Mouse (Mus musculus) WW6 (cell line): ENCODE measurements around the gene AU022252.

Source experiments
- DNase-seq: peaks from one replicate; pipeline ENCODE4 v3.0.0-alpha.2; 2013; ENCODE audit warnings: low read depth, low spot score

AU022252 gene

GRCm38 (mm10) chr4:119189392-119189791 is 43.1 kb downstream of the AU022252 start:
- DNase-seq = no peak

- no peak for DNase-seq
Measured at GRCm38 (mm10) chr4:119188060-119188785, 44.3 kb downstream of the AU022252 start.

GRCm38 (mm10) chr4:119185771-119186170 is 46.7 kb downstream of the AU022252 start:
- DNase-seq = no peak

- no peak for DNase-seq
Measured at GRCm38 (mm10) chr4:119183525-119183924, 49.0 kb downstream of the AU022252 start.

- DNase-seq = no peak
Measured at GRCm38 (mm10) chr4:119181456-119181855, 51.1 kb downstream of the AU022252 start.

GRCm38 (mm10) chr4:119180133-119180707 is 52.3 kb downstream of the AU022252 start:
- no peak for DNase-seq

GRCm38 (mm10) chr4:119178331-119178730 is 54.2 kb downstream of the AU022252 start:
- DNase-seq = no peak

GRCm38 (mm10) chr4:119177702-119178101 is 54.8 kb downstream of the AU022252 start:
- DNase-seq = no peak

- peak; percentile 81 for DNase-seq
Measured at GRCm38 (mm10) chr4:119173851-119174453, 58.6 kb downstream of the AU022252 start, which contains the start of gene Zfp691. TSS of gene Zfp691 (minus strand) at chr4:119174195.

GRCm38 (mm10) chr4:119172919-119173650 is 59.4 kb downstream of the AU022252 start:
- no peak for DNase-seq

GRCm38 (mm10) chr4:119167663-119168062 is 64.8 kb downstream of the AU022252 start:
- DNase-seq = peak; percentile 38

- no peak for DNase-seq
Measured at GRCm38 (mm10) chr4:119167068-119167467, 65.4 kb downstream of the AU022252 start.

GRCm38 (mm10) chr4:119165916-119166315 is 66.6 kb downstream of the AU022252 start:
- no peak for DNase-seq

GRCm38 (mm10) chr4:119162990-119163389 is 69.5 kb downstream of the AU022252 start:
- no peak for DNase-seq

- no peak for DNase-seq
Measured at GRCm38 (mm10) chr4:119161358-119161757, 71.2 kb downstream of the AU022252 start.

GRCm38 (mm10) chr4:119157891-119158290 is 74.6 kb downstream of the AU022252 start:
- DNase-seq = no peak

GRCm38 (mm10) chr4:119157186-119157585 is 75.3 kb downstream of the AU022252 start:
- no peak for DNase-seq
